Mouse (Mus musculus): ENCODE data around the gene Olfr644.

Gene Olfr644

DNA sequence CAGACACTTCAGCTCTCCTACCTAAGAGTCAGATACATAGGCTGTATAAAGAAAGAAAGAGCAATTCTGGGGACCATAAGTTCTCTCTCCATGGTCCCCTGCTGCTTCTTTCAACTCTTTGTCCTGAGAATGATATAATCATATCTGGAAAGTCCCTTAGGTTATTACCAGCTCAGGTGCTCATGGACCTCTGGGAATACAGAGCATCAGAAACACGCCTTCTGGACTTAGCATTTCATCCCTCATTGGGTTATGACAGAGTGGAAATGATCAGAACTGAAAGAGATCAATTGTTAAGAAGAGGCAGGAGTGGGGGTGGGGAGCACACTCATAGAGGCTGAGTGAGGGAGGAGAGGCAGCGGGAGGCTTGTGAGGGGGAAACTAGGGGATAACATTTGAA lies at the start of gene Olfr644:
Gene Olfr644 (minus strand): TSS at position 101 of the 400 bp plus-strand sequence.
- DNase-seq (ENCODE audit: low spot score in 2 of 2): no peak

DNA sequence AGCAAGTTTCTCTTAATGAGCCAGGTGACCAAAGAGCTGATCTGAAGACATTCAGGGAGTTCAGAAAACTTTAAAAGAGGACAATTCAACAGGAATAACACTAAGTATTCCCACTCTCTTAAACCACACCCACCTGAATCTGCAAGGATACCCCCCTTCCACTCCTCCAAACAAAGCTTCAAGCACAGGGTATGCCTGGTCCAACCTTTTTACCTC lies 33.0 kb upstream of the Olfr644 start, which contains the start of gene Olfr646:
Gene Olfr646 (plus strand): TSS at position 117 of the 216 bp plus-strand sequence.
- DNase-seq (ENCODE audit: low spot score in 2 of 2): no peak

DNA sequence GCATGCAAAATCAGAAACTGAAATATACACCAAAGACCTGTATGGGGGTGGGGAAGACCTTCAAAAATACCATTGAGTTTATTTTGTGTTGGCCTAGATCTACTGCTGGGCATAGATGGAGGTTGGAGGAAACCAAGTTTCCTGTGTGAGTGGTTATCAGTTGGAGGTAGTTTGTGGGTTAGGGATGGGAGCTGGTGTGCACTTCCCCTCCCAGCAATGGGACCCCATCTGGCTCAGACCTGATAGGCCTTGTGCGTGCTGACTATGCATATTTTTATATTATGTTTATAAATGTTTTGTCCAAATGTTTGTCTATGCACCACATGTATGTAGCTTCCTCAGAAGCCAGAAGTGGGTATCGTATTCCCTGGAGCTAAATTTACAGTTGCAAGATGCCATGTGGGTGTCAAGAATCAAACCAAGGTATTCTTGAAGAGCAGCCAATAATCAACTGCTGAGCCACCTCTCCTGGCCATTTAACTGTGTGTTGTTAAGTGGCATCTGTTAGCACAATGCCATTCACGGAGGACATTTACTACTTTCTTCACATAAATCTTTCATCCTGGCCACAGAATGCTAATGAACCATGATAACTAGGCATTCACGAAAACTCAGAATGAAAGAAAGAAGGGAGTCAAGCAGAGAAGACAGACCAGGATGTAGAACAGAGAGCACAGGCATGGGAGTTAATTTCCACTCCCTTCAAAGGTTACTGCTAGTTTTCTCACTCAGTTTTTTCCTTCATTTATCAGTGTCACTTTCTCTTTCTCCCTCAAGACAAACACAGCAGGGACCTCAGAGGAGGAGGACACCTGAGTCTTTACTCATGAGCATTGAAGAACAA lies 32.5 kb upstream of the Olfr644 start:
- DNase-seq (ENCODE audit: low spot score in 2 of 2): no peak

DNA sequence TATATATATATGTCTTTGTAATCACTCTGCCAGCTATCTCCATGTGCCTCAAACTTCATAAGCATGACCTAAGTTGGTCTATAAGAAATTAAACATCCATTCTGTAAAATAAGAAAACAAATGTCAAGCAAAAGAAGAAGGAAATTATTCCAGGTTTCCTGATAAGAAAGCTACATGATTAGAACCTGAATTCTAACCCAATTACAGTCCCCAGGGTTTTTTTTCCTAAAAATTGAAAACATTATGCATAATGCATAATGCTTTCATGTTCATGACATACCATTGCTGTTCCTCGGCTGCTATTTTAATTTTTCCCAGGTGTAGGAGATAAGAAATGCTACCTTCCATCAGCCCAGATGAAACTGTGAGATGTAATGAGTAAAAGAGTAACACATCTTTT lies 13.7 kb upstream of the Olfr644 start, which contains the start of gene Olfr645:
Gene Olfr645 (minus strand): TSS at position 101 of the 400 bp plus-strand sequence.
- no peak for DNase-seq (ENCODE audit: low spot score in 2 of 2)

DNA sequence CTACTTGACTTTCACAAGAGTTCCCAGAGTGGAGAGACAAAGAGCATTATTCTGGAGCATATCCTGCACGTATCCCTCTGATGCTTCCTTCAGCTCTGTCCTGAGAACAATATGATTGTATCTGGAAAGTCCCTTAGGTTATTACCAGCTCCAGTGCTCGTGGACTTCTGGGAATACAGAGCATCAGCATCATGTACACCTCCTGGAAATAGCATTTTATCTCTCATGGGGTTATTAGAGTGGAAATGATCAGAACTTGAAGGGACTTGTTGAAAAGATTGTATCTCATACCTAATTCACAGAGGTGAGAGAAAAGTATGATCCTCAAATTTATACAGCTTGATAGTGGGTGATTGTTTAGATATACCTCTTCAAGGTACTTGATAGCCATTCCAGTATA lies 10.3 kb downstream of the Olfr644 start, which contains the start of gene 4930516K23Rik:
Gene 4930516K23Rik (minus strand): TSS at position 101 of the 400 bp plus-strand sequence.
- no peak for DNase-seq (ENCODE audit: low spot score in 2 of 2)

DNA sequence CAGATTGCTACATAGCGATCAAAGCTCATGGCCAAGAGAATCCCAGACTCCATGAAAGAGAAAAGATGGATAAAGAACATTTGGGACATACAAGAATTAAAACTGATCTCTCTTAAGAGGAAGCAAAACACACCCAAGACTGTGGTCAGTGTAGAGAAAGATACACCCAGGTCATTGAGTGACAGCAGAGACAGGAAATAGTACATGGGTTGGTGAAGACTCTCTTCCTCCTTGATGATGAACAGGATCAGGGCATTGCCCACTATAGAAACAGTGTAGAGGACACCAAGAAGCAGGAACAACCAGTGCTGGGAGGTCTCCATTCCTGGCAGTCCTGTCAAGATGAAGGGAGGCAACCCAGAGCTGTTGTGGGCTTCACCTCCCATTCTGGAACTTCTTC lies 12.5 kb downstream of the Olfr644 start:
- DNase-seq (ENCODE audit: low spot score in 2 of 2): no peak

DNA sequence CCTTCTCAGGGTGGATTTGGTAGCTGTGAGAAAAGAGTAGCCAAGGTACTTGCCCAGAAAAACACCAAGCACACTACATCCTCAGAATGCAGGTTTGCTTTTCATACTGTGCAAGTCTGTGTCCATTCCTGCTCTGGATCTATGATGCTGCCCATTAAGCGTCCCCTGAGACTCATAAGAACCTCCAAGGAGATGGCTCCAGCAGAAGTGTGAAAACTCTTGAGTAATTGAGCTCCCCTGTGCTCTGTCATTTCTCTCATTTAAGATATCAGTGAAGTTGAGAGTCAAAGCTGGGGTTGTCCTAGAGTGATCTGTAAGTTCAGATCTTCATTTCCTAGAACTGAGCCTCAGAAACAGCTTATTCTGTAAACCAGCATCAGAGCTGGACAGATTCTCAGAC lies 19.1 kb downstream of the Olfr644 start, which contains the start of gene Olfr642:
Gene Olfr642 (minus strand): TSS at position 101 of the 400 bp plus-strand sequence.
- DNase-seq (ENCODE audit: low spot score in 2 of 2): no peak

DNA sequence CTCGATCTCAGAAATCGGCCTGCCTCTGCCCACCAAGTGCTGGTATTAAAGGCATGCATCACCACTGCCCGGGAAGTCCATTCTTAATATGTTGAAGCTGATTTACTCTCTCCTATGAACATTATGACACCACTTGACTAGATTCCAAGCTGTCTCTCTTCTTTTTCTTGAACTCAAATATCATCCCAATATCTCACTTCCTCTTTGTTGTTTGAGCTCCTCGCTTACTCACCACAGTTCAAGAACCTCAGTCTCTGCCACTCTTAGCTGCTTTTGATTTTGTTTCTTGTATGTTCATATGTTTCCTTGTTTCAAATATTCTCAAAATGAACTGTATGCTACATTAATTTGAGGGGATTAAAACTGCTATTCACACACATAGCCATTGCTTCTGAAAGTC lies 20.9 kb downstream of the Olfr644 start:
- DNase-seq (ENCODE audit: low spot score in 2 of 2): no peak

DNA sequence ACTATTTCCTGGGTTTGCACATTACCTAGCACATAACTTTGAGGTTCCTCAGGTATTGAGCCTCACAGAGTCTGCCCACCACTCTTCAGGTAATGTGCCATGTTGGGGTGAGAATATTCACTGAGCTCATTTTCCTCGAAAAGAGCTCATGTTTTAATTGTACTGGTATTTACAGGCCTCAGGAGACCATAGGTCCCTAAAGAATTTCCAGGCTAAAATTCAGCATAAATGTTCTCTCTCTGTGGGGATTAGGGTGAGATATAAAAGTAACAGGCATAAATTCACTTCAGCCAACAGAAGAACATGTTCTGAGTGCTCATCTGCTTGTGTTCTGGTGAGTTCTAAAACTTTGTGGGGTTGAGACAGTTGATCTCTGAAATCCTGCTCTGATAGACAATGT lies 36.5 kb downstream of the Olfr644 start, which contains the start of gene Olfr641:
Gene Olfr641 (plus strand): TSS at position 301 of the 400 bp plus-strand sequence.
- no peak for DNase-seq (ENCODE audit: low spot score in 2 of 2)

DNA sequence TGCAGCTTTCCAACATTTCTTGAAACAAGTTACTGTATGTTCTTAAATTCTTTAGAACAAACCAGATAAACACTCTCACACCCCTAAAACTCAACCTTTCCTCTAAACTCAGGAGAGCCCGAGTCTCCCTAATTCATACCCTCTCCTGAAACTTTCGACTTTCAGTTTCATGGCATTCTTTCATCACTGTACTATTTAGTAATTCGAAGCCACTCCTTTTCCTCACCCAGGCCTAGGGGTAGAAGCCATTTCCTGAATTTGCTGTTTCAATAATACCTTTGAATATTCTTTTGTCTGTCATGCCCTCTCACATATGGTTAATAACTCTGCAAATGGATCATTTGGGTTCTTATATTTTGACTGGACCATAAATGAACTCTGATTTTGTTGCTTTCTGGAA lies 44.7 kb downstream of the Olfr644 start:
- no peak for DNase-seq (ENCODE audit: low spot score in 2 of 2)

DNA sequence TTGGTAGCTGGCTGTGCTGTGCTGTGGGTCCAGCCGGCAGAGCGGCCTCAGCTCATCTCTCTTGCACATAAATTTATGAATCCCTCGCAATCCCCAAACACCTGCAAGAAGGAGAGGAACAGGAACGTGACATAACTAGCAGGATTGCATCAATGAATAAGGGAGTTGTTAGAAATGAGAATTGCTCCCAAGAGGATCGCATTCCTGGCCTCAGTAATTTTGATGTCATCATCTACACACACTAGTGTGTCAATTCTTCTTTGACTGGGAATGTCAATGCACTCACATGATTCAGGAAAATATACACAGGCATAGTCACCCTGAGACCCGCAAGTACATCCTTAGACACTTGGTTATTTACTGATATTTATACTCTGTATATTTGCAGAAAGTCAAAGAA lies 46.2 kb downstream of the Olfr644 start, which contains the start of gene Olfr640:
Gene Olfr640 (minus strand): TSS at position 101 of the 400 bp plus-strand sequence.
- DNase-seq (ENCODE audit: low spot score in 2 of 2): no peak

DNA sequence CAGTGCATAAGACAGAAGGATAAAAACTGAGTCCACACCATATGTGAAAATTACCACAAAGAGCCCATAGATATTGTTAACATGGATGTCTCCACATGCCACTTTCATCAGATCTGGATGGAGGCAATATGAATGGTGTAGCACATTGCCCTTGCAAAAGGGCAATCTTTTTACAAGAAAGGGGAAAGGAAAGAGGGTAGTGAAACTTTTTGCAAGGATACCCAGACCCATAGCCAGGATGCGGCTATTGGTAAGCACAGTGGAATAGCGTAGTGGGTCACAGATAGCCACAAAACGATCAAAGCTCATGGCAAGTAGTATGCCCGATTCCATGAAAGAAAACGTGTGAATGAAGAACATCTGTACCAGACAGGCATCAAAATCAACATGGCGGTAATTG lies 50.0 kb downstream of the Olfr644 start:
- DNase-seq (ENCODE audit: low spot score in 2 of 2): no peak

DNA sequence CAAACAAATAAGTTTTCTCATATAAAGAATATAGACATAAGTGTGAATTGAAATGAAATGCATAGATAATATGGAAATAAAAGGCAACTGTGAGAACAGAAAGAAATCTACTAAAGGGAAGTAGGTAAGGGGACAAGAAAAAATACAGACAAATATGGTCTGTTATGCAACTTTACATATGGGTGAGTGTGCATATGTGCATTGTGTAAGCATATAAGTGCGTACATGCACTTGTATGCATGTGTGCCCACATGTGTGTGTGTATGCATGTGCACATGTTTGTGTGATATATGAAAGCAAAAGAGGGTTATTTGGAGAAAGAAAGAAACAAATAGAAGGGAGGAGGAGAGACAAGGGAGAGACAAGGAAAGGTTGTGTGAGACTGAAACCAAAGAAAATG lies 52.7 kb downstream of the Olfr644 start:
- no peak for DNase-seq (ENCODE audit: low spot score in 2 of 2)

DNA sequence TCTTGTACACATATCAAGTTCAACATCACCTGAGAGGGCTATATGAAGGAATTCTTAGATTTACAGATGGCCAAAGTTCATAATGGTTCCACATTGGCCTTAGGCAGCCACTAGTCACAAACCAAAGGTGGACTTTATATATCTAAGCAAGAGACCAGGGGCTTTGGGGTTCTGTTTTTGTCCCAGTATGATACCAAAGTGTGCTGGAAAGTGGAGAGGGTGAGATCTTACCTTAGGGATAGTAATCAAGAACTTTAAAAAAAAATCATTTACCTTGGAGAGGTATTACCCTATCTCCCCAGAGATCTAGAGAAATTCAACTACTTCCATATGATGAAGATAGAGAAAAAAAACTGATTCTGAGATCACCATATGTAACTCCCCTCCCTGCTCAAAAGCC lies 54.5 kb downstream of the Olfr644 start, which contains the start of gene Olfr639:
Gene Olfr639 (minus strand): TSS at position 101 of the 400 bp plus-strand sequence.
- no peak for DNase-seq (ENCODE audit: low spot score in 2 of 2)

Data from right cerebral cortex, postnatal 36 days (tissue).